Mouse (Mus musculus): ENCODE measurements around the gene Gm45623.

Gm45623 gene

GRCm38 (mm10) chr13:56752474-56753191 lies 994 bp downstream of the Gm45623 start:
- DNase-seq (ENCODE audit: low spot score): peak; percentile 63

GRCm38 (mm10) chr13:56751774-56752173 lies 1.9 kb downstream of the Gm45623 start:
- DNase-seq (ENCODE audit: low spot score): no peak

GRCm38 (mm10) chr13:56749377-56749776 lies 4.2 kb downstream of the Gm45623 start:
- DNase-seq (ENCODE audit: low spot score): no peak

- no peak for DNase-seq (ENCODE audit: low spot score)
These were observed 6.1 kb downstream of the Gm45623 start for GRCm38 (mm10) chr13:56747554-56747953.

GRCm38 (mm10) chr13:56746739-56747532 lies 6.7 kb downstream of the Gm45623 start:
- DNase-seq (ENCODE audit: low spot score): no peak

GRCm38 (mm10) chr13:56742325-56742901 lies 11.2 kb downstream of the Gm45623 start:
- no peak for DNase-seq (ENCODE audit: low spot score)

GRCm38 (mm10) chr13:56741691-56742090 lies 11.9 kb downstream of the Gm45623 start:
- DNase-seq (ENCODE audit: low spot score): no peak

- no peak for DNase-seq (ENCODE audit: low spot score)
These were observed 13.1 kb downstream of the Gm45623 start for GRCm38 (mm10) chr13:56740496-56740895.

- DNase-seq (ENCODE audit: low spot score): no peak
These were observed 14.1 kb downstream of the Gm45623 start for GRCm38 (mm10) chr13:56739556-56739955.

GRCm38 (mm10) chr13:56735212-56735875 lies 18.3 kb downstream of the Gm45623 start:
- peak; percentile 48 for DNase-seq (ENCODE audit: low spot score)

GRCm38 (mm10) chr13:56734617-56735016 lies 19.0 kb downstream of the Gm45623 start:
- no peak for DNase-seq (ENCODE audit: low spot score)

- no peak for DNase-seq (ENCODE audit: low spot score)
These were observed 24.6 kb downstream of the Gm45623 start for GRCm38 (mm10) chr13:56729046-56729445.

- DNase-seq (ENCODE audit: low spot score): no peak
These were observed 27.1 kb downstream of the Gm45623 start for GRCm38 (mm10) chr13:56726551-56726950.

- DNase-seq (ENCODE audit: low spot score): no peak
These were observed 41.4 kb downstream of the Gm45623 start for GRCm38 (mm10) chr13:56712221-56712620.

- no peak for DNase-seq (ENCODE audit: low spot score)
These were observed 43.0 kb downstream of the Gm45623 start for GRCm38 (mm10) chr13:56710620-56711019.

GRCm38 (mm10) chr13:56707606-56708005 lies 46.0 kb downstream of the Gm45623 start:
- no peak for DNase-seq (ENCODE audit: low spot score)

- no peak for DNase-seq (ENCODE audit: low spot score)
These were observed 46.5 kb downstream of the Gm45623 start for GRCm38 (mm10) chr13:56707111-56707510.

GRCm38 (mm10) chr13:56704596-56704995 lies 49.0 kb downstream of the Gm45623 start:
- no peak for DNase-seq (ENCODE audit: low spot score)

GRCm38 (mm10) chr13:56703871-56704321 lies 49.7 kb downstream of the Gm45623 start:
- peak; percentile 65 for DNase-seq (ENCODE audit: low spot score)

- peak; percentile 90 for DNase-seq (ENCODE audit: low spot score)
These were observed 50.3 kb downstream of the Gm45623 start for GRCm38 (mm10) chr13:56703222-56703870.

GRCm38 (mm10) chr13:56702469-56703221 lies 51.0 kb downstream of the Gm45623 start, which contains the start of gene Smad5:
Smad5 (plus strand) TSS chr13:56703010.
- DNase-seq (ENCODE audit: low spot score): peak; percentile 94

Measured in embryo, embryonic 10.5 days (tissue).